Mouse (Mus musculus): ENCODE data around the gene Slc35a3.

- no peak for TF ChIP-seq EP300 (optimal IDR thresholded peaks at IDR 0.05)
- TF ChIP-seq CTCF (IDR thresholded peaks at IDR 0.05; ENCODE audit: low read depth) = no peak
These were observed 801 bp downstream of the Slc35a3 start for GRCm38 (mm10) chr3:116711624-116712435.
